Mouse (Mus musculus): Measurements from ENCODE around the gene D130043K22Rik. TPM values are rescaled to one million over a fixed set of nuclear protein-coding genes. Genes with fewer than 3 reads are reported as not detected.

D130043K22Rik gene
- polyA plus RNA-seq, 1 experiment: not detected

DNA sequence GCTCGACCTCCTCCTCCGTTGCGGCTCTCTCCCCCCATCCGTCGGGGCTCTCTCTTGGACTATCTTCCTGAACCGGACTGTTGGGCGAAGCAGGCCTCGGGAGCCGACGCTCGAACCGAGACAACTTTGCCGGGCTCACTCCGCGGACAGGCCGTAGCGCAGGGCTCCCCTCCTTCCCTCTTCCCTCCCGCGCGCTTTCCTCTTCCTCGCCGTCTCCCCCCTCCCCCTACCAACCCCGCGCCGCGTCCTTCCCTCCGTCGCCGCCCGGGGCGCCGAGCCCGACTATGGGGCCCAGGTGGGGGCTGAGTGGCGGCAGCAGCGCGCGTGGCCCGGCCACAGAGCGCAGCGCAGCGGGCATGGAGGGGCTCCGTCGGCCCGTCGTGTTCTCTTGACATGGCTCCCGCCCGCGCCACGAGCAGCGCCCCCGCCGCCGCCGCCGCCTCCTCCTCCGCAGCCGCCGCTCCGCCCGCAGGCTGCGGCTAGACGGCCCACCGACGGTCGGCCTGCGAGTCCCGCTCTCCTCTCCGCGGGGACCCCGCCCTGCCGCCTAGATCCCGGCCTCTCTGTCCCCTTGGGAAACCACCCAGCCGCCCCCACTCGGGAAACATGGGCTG, 43.5 kb upstream of the D130043K22Rik start, which contains the start of gene BC005537:
Gene BC005537 (plus strand): TSS at position 350 of the 614 bp plus-strand sequence.
- TF ChIP-seq POLR2A (IDR thresholded peaks at IDR 0.05; ENCODE audit: insufficient read depth, low read length): no peak
- TF ChIP-seq CTCF (IDR thresholded peaks at IDR 0.05; ENCODE audit: low read depth, low read length): no peak
- no peak for TF ChIP-seq EP300 (IDR thresholded peaks at IDR 0.05; ENCODE audit: insufficient read depth, low read depth, low read length)
- H3K36me3 ChIP-seq (ENCODE audit: control insufficient read depth, insufficient read depth, low read length, poor library complexity, severe bottlenecking): peaks cover 24% of the 10 kb centered on the region
- no peaks in the 10 kb centered on the region for H3K27me3 ChIP-seq (ENCODE audit: control insufficient read depth, insufficient read depth, low read length, poor library complexity, severe bottlenecking)
- H3K9ac ChIP-seq (ENCODE audit: low read depth, poor library complexity, severe bottlenecking): peak within 1 kb of the TSS; percentile 93
- H3K27ac ChIP-seq (ENCODE audit: insufficient read depth, low read length): peak within 1 kb of the TSS; percentile 69
- H3K4me3 ChIP-seq (ENCODE audit: low read depth, low read length): peak within 1 kb of the TSS; percentile 99
- no peaks in the 10 kb centered on the region for H3K9me3 ChIP-seq (replicated peaks; ENCODE audit: control insufficient read depth, insufficient read depth, low read length, poor library complexity, severe bottlenecking)
- no peaks in the 10 kb centered on the region for H3K4me1 ChIP-seq (ENCODE audit: control insufficient read depth, insufficient read depth, low read length)

DNA sequence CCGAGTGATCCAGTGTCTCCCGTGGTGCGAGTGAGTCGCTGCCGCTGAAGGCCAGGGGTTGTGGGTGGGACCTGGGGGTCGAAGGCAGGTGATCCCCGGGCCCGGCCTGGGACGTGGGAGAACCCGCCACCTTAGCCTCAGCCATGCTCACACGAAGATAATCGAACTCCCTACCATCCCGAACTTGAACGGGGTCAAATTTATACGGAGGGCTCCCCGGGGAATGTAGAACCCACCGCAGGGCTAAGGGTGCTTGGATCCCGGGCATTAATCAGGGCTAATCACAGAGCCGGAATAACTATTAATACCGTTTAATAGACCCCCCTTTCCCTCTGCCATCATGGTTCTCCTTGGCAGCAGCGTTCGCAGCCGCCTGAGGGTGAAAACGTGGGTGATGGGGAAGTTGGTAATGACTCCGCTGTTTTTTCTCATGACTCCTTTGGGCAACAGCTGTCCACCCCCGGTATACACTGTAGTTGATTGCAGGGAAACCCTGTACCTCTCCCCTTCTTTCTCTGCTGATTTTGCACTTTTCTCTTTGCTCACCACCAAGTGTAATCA, 42.7 kb upstream of the D130043K22Rik start:
- Histone ChIP-seq H3K27me3 (ENCODE audit: control insufficient read depth, insufficient read depth, low read length, poor library complexity, severe bottlenecking) (no peaks in the 10 kb centered on the region), H3K9ac (ENCODE audit: low read depth, poor library complexity, severe bottlenecking) (peak overlapping the region; percentile 93), H3K27ac (ENCODE audit: insufficient read depth, low read length) (no peak overlapping the region), H3K9me3 (replicated peaks; ENCODE audit: control insufficient read depth, insufficient read depth, low read length, poor library complexity, severe bottlenecking) (no peaks in the 10 kb centered on the region), H3K4me1 (ENCODE audit: control insufficient read depth, insufficient read depth, low read length) (no peaks in the 10 kb centered on the region), H3K4me3 (ENCODE audit: low read depth, low read length) (peak overlapping the region; percentile 99), H3K36me3 (ENCODE audit: control insufficient read depth, insufficient read depth, low read length, poor library complexity, severe bottlenecking) (peaks cover 30% of the 10 kb centered on the region)
- TF ChIP-seq CTCF (IDR thresholded peaks at IDR 0.05; ENCODE audit: low read depth, low read length): no peak
- TF ChIP-seq POLR2A (IDR thresholded peaks at IDR 0.05; ENCODE audit: insufficient read depth, low read length): no peak
- no peak for TF ChIP-seq EP300 (IDR thresholded peaks at IDR 0.05; ENCODE audit: insufficient read depth, low read depth, low read length)

DNA sequence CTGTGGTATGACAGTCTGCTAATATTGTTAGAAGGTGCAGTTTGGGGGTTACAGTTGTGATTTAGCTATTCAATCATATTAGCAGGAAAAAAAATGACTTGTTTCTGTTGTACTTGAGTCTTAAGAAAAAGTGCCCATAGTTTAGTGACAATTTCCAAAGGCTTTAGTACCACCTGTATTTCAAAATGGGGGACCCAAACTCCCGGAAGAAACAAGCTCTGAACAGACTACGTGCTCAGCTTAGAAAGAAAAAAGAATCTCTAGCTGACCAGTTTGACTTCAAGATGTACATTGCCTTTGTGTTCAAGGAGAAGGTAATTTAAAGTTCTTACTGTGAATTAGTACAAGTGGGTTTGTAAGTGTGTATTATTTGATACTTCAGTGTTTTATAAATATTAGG, 41.7 kb upstream of the D130043K22Rik start:
- Histone ChIP-seq H3K4me1 (ENCODE audit: control insufficient read depth, insufficient read depth, low read length) (no peaks in the 10 kb centered on the region), H3K27me3 (ENCODE audit: control insufficient read depth, insufficient read depth, low read length, poor library complexity, severe bottlenecking) (no peaks in the 10 kb centered on the region), H3K4me3 (ENCODE audit: low read depth, low read length) (no peak overlapping the region), H3K9me3 (replicated peaks; ENCODE audit: control insufficient read depth, insufficient read depth, low read length, poor library complexity, severe bottlenecking) (no peaks in the 10 kb centered on the region), H3K9ac (ENCODE audit: low read depth, poor library complexity, severe bottlenecking) (peak overlapping the region; percentile 93; the same call in 1 of the 2 replicates), H3K27ac (ENCODE audit: insufficient read depth, low read length) (no peak overlapping the region), H3K36me3 (ENCODE audit: control insufficient read depth, insufficient read depth, low read length, poor library complexity, severe bottlenecking) (peaks cover 37% of the 10 kb centered on the region)
- TF ChIP-seq EP300 (IDR thresholded peaks at IDR 0.05; ENCODE audit: insufficient read depth, low read depth, low read length) (no peak), CTCF (IDR thresholded peaks at IDR 0.05; ENCODE audit: low read depth, low read length) (no peak), POLR2A (IDR thresholded peaks at IDR 0.05; ENCODE audit: insufficient read depth, low read length) (no peak)

DNA sequence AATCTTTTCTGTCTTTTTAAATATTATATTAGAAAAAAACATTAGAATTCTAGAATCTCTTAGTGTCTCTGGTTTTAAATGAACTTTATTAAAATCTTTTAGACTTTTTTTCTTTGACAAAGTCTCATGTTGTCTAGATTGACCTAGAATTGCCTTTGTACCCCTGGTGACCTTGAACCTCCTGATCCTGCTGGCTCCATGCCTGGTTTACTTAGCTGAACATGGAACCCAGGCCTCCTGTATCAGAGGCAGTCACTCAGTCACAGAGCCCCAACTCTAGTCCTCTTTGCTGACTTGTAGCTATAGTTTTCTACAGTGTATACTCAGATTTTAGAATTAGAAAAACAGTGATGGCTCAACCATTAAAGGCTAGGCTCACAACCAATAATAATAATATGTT, 38.9 kb upstream of the D130043K22Rik start:
- H3K27ac ChIP-seq (ENCODE audit: insufficient read depth, low read length): no peak overlapping the region
- H3K4me1 ChIP-seq (ENCODE audit: control insufficient read depth, insufficient read depth, low read length): no peaks in the 10 kb centered on the region
- H3K4me3 ChIP-seq (ENCODE audit: low read depth, low read length): no peak overlapping the region
- no peak overlapping the region for H3K9ac ChIP-seq (ENCODE audit: low read depth, poor library complexity, severe bottlenecking)
- no peaks in the 10 kb centered on the region for H3K27me3 ChIP-seq (ENCODE audit: control insufficient read depth, insufficient read depth, low read length, poor library complexity, severe bottlenecking)
- TF ChIP-seq CTCF (IDR thresholded peaks at IDR 0.05; ENCODE audit: low read depth, low read length): no peak
- no peaks in the 10 kb centered on the region for H3K9me3 ChIP-seq (replicated peaks; ENCODE audit: control insufficient read depth, insufficient read depth, low read length, poor library complexity, severe bottlenecking)
- peaks cover 55% of the 10 kb centered on the region for H3K36me3 ChIP-seq (ENCODE audit: control insufficient read depth, insufficient read depth, low read length, poor library complexity, severe bottlenecking)

DNA sequence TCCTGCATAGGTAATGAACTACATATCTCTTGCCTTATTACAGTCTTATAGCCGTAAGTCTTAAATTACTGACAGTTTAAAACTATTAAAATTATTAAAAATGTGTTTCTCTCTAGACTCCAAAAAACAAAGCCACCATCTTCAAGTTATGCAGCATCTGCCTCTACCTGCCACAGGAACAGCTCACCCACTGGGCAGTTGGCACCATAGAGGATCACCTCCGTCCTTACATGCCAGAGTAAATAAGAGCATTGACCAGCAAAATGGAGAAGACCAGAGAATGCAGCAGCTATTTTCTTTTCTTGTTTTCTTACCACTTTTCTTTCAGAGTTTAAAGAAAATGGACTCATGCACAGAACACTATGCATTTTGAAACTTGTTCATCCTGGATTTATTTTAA, 32.4 kb upstream of the D130043K22Rik start:
- H3K4me1 ChIP-seq (ENCODE audit: control insufficient read depth, insufficient read depth, low read length): no peaks in the 10 kb centered on the region
- no peak overlapping the region for H3K9ac ChIP-seq (ENCODE audit: low read depth, poor library complexity, severe bottlenecking)
- no peak overlapping the region for H3K27ac ChIP-seq (ENCODE audit: insufficient read depth, low read length)
- H3K27me3 ChIP-seq (ENCODE audit: control insufficient read depth, insufficient read depth, low read length, poor library complexity, severe bottlenecking): no peaks in the 10 kb centered on the region
- H3K36me3 ChIP-seq (ENCODE audit: control insufficient read depth, insufficient read depth, low read length, poor library complexity, severe bottlenecking): peaks cover 46% of the 10 kb centered on the region
- no peak for TF ChIP-seq EP300 (IDR thresholded peaks at IDR 0.05; ENCODE audit: insufficient read depth, low read depth, low read length)
- TF ChIP-seq POLR2A (IDR thresholded peaks at IDR 0.05; ENCODE audit: insufficient read depth, low read length): no peak
- no peak for TF ChIP-seq CTCF (IDR thresholded peaks at IDR 0.05; ENCODE audit: low read depth, low read length)
- H3K4me3 ChIP-seq (ENCODE audit: low read depth, low read length): no peak overlapping the region
- no peaks in the 10 kb centered on the region for H3K9me3 ChIP-seq (replicated peaks; ENCODE audit: control insufficient read depth, insufficient read depth, low read length, poor library complexity, severe bottlenecking)

DNA sequence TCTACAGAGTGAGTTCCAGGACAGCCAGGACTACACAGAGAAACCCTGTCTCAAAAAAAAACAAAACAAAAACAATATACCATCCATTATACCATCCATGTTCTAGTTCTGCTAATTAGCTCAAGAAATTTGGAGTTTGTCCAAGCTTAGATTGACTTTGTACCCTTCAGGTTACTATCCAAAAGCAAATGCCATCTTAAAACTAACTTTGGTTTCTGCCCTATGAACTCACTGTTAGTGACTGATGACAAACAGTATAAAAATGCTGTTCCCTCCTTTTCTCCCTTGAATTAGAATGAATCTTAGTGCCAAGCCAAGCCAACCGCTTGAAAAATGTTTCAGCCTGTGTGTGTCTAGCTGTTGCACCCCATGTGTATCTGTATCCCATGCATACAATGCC, 30.3 kb upstream of the D130043K22Rik start:
- Histone ChIP-seq H3K27me3 (ENCODE audit: control insufficient read depth, insufficient read depth, low read length, poor library complexity, severe bottlenecking) (no peaks in the 10 kb centered on the region), H3K4me1 (ENCODE audit: control insufficient read depth, insufficient read depth, low read length) (no peaks in the 10 kb centered on the region), H3K4me3 (ENCODE audit: low read depth, low read length) (no peak overlapping the region), H3K9ac (ENCODE audit: low read depth, poor library complexity, severe bottlenecking) (no peak overlapping the region), H3K9me3 (replicated peaks; ENCODE audit: control insufficient read depth, insufficient read depth, low read length, poor library complexity, severe bottlenecking) (no peaks in the 10 kb centered on the region), H3K27ac (ENCODE audit: insufficient read depth, low read length) (no peak overlapping the region), H3K36me3 (ENCODE audit: control insufficient read depth, insufficient read depth, low read length, poor library complexity, severe bottlenecking) (peaks cover 36% of the 10 kb centered on the region)
- no peak for TF ChIP-seq EP300 (IDR thresholded peaks at IDR 0.05; ENCODE audit: insufficient read depth, low read depth, low read length)
- no peak for TF ChIP-seq CTCF (IDR thresholded peaks at IDR 0.05; ENCODE audit: low read depth, low read length)
- TF ChIP-seq POLR2A (IDR thresholded peaks at IDR 0.05; ENCODE audit: insufficient read depth, low read length): no peak

Measured in ES-Bruce4 (cell line).